Mouse (Mus musculus) heart, postnatal 0 days (tissue): ENCODE data around the gene Alpl. TPM values are rescaled to one million over a fixed set of nuclear protein-coding genes. Genes with fewer than 3 reads are reported as not detected.

Experiments
- ATAC-seq: fragments of 200-750 bp; cut with Nextera tagmentation; 2 replicates; pipeline ENCODE4 v1.8.0; 2017; ENCODE audit warnings: low read depth, moderate number of reproducible peaks, moderate library complexity; ENCODE audit not compliant: insufficient read depth
- DNase-seq: peaks from one replicate; pipeline ENCODE4 v3.0.0-alpha.2; 2016; ENCODE audit warnings: low spot score
- H3K27ac ChIP-seq: fragments of 300-500 bp; sonication (generic); 2 replicates; pipeline ENCODE4 v1.5.1; 2014; ENCODE audit warnings: low read depth, mild to moderate bottlenecking
- H3K27me3 ChIP-seq: fragments of 300-500 bp; sonication (generic); 2 replicates; pipeline ENCODE4 v1.6.1; 2014; ENCODE audit warnings: low read length, mixed read lengths; ENCODE audit not compliant: control insufficient read depth, insufficient read depth
- H3K36me3 ChIP-seq: fragments of 300-500 bp; sonication (generic); replicated peaks from 2 replicates; pipeline ENCODE4 v1.6.1; 2014; ENCODE audit warnings: low read length, mixed read lengths; ENCODE audit not compliant: control insufficient read depth, insufficient read depth
- H3K4me1 ChIP-seq: fragments of 300-500 bp; sonication (generic); 2 replicates; pipeline ENCODE4 v1.6.1; 2014; ENCODE audit warnings: antibody characterized with exemption; ENCODE audit not compliant: control insufficient read depth, insufficient read depth
- H3K4me2 ChIP-seq: fragments of 300-500 bp; sonication (generic); 2 replicates; pipeline ENCODE4 v1.6.1; 2014; ENCODE audit warnings: low read depth, mild to moderate bottlenecking, low read length, moderate library complexity
- H3K4me3 ChIP-seq: fragments of 300-500 bp; sonication (generic); 2 replicates; pipeline ENCODE4 v1.5.1; 2014; ENCODE audit warnings: low read depth, low read length
- H3K9ac ChIP-seq: fragments of 300-500 bp; sonication (generic); replicated peaks from 2 replicates; pipeline ENCODE4 v1.6.1; 2014; ENCODE audit warnings: low read depth, low read length, mixed read lengths
- H3K9me3 ChIP-seq: fragments of 300-500 bp; sonication (generic); replicated peaks from 2 replicates; pipeline ENCODE4 v1.6.1; 2016; ENCODE audit warnings: low read length; ENCODE audit not compliant: control insufficient read depth
- CTCF ChIP-seq: IDR thresholded peaks from 2 replicates; pipeline ENCODE4 v1.5.1; 2016; ENCODE audit warnings: antibody characterized with exemption, control low read depth, low read depth
- EP300 ChIP-seq: IDR thresholded peaks from 2 replicates; pipeline ENCODE4 v1.6.1; 2016; ENCODE audit warnings: antibody characterized with exemption, low read depth
- WGBS: fragments of 180-500 bp; shearing (Covaris S2); extraction: QIAGEN DNeasy Blood & Tissue Kit; methylation state at CpG from one replicate; pipeline ENCODE4 v1.1.7; 2014; 5-methylcytosine and 5-hydroxymethylcytosine counted together
- polyA plus RNA-seq: library from polyadenylated mRNA; unstranded; fragments of >200 nt; fragmentation: Nextera tagmentation; extraction: Ambion mirVana; gene quantifications from 2 replicates; pipeline ENCODE4 v1.2.1, GENCODE M21; 2015
- total RNA-seq: library from RNA; depleted of rRNA; stranded (reverse); fragments of >200 nt; gene quantifications from 2 replicates; pipeline ENCODE4 v1.2.3, GENCODE M21; 2014; ENCODE audit warnings: low replicate concordance

Alpl gene
- total and polyA plus RNA-seq, 2 experiments from 2014 or later = 2.3 to 2.4 TPM

- DNase-seq (no peak), ATAC-seq (peak; percentile 62; the same call in 1 of the 2 replicates)
- TF ChIP-seq EP300 = no peak
- TF ChIP-seq CTCF = no peak
- H3K27ac ChIP-seq = no peak overlapping the region
- no peak overlapping the region for H3K4me2 ChIP-seq
- H3K9ac ChIP-seq = no peak overlapping the region
- 0 out of 2 replicates have a peak, but pooled peaks cover 3% of the 10 kb centered on the region for H3K4me1 ChIP-seq
- H3K36me3 ChIP-seq = no peaks in the 10 kb centered on the region
- WGBS = 55% methylated on average over 14 of the region's 14 CpGs
- peaks cover 7% of the 10 kb centered on the region; the same call in 1 of the 2 replicates for H3K27me3 ChIP-seq
- H3K4me3 ChIP-seq = no peak overlapping the region
- H3K9me3 ChIP-seq = no peaks in the 10 kb centered on the region
Measured at GRCm38 (mm10) chr4:137770901-137771612, 25.1 kb downstream of the Alpl start.

GRCm38 (mm10) chr4:137769635-137770034, 26.5 kb downstream of the Alpl start:
- H3K4me2 ChIP-seq = no peak overlapping the region
- no peak overlapping the region for H3K9ac ChIP-seq
- no peak overlapping the region for H3K27ac ChIP-seq
- H3K27me3 ChIP-seq = peaks cover 7% of the 10 kb centered on the region; the same call in 1 of the 2 replicates
- no peak for TF ChIP-seq CTCF
- no peak for TF ChIP-seq EP300
- no peak overlapping the region for H3K4me3 ChIP-seq
- ATAC-seq = peak; percentile 28; the same call in 1 of the 2 replicates
- DNase-seq = no peak
- H3K9me3 ChIP-seq = no peaks in the 10 kb centered on the region
- WGBS = 18% methylated on average over 7 of the region's 7 CpGs
- H3K4me1 ChIP-seq = 0 out of 2 replicates have a peak, but pooled peaks cover 3% of the 10 kb centered on the region
- no peaks in the 10 kb centered on the region for H3K36me3 ChIP-seq

- no peak overlapping the region for H3K9ac ChIP-seq
- no peaks in the 10 kb centered on the region for H3K36me3 ChIP-seq
- H3K27me3 ChIP-seq = peaks cover 7% of the 10 kb centered on the region; the same call in 1 of the 2 replicates
- ATAC-seq = no peak
- H3K9me3 ChIP-seq = no peaks in the 10 kb centered on the region
- H3K4me3 ChIP-seq = no peak overlapping the region
- no peak for DNase-seq
- 0 out of 2 replicates have a peak, but pooled peaks cover 3% of the 10 kb centered on the region for H3K4me1 ChIP-seq
- WGBS = 64% methylated on average over 6 of the region's 6 CpGs
- TF ChIP-seq EP300 (no peak), CTCF (no peak)
- no peak overlapping the region for H3K27ac ChIP-seq
- no peak overlapping the region for H3K4me2 ChIP-seq
Measured at GRCm38 (mm10) chr4:137768831-137769230, 27.4 kb downstream of the Alpl start.

GRCm38 (mm10) chr4:137768381-137768780, 27.8 kb downstream of the Alpl start:
- Histone ChIP-seq H3K9me3 (no peaks in the 10 kb centered on the region), H3K4me1 (0 out of 2 replicates have a peak, but pooled peaks cover 3% of the 10 kb centered on the region), H3K4me3 (no peak overlapping the region), H3K36me3 (no peaks in the 10 kb centered on the region), H3K4me2 (no peak overlapping the region), H3K27ac (no peak overlapping the region), H3K9ac (no peak overlapping the region), H3K27me3 (peaks cover 7% of the 10 kb centered on the region; the same call in 1 of the 2 replicates)
- ATAC-seq (no peak), DNase-seq (no peak)
- TF ChIP-seq EP300 (no peak), CTCF (no peak)
- 88% methylated on average over 5 of the region's 5 CpGs for WGBS

- Histone ChIP-seq H3K9ac (no peak overlapping the region), H3K4me1 (0 out of 2 replicates have a peak, but pooled peaks cover 3% of the 10 kb centered on the region), H3K36me3 (no peaks in the 10 kb centered on the region), H3K27me3 (no peaks in the 10 kb centered on the region; the same call in 1 of the 2 replicates), H3K27ac (no peak overlapping the region), H3K9me3 (no peaks in the 10 kb centered on the region), H3K4me3 (no peak overlapping the region), H3K4me2 (no peak overlapping the region)
- ATAC-seq (no peak), DNase-seq (no peak)
- TF ChIP-seq EP300 (no peak), CTCF (no peak)
- WGBS = 38% methylated on average over 5 of the region's 5 CpGs
Measured at GRCm38 (mm10) chr4:137766365-137766764, 29.8 kb downstream of the Alpl start.
